ENCODE assay signal across 28 mouse cellular contexts in genomic region chr1:185046513-185046912, GRCm38 (mm10). TPM values are rescaled to one million over a fixed set of nuclear protein-coding genes. Genes with fewer than 3 reads are reported as not detected.
A peak's percentile ranks its signal among the peaks of the same experiment; 100 is the strongest.
DNase-seq lines count a peak whose midpoint lies in the region; ATAC-seq and TF ChIP-seq lines count a peak whose summit lies in the region.
"Had no signal": no experiment of that assay in that cellular context is flagged by ENCODE, and none has a peak within 500 bp of the region (broad histone marks: within the 10 kb centered on the region; RNA-seq: fewer than 3 reads in every experiment).

No protein-coding gene starts in this region.

- no peaks in the 10 kb centered on the region for H3K36me3 ChIP-seq in intestine, embryonic 15.5 days
- no peaks in the 10 kb centered on the region for H3K36me3 ChIP-seq in intestine, postnatal 0 days (ENCODE audit: control insufficient read depth, insufficient read depth)
- H3K36me3 ChIP-seq in intestine, embryonic 16.5 days (ENCODE audit: control insufficient read depth, insufficient read depth, low read length): no peaks in the 10 kb centered on the region
- H3K36me3 ChIP-seq: forebrain, embryonic 10.5 days; G1E; heart, embryonic 15.5 days had no signal

- 71% methylated on average over 8 of the region's 8 CpGs for WGBS in intestine, embryonic 15.5 days
- 49% methylated on average over 8 of the region's 8 CpGs for WGBS in intestine, postnatal 0 days
- 76% methylated on average over 8 of the region's 8 CpGs for WGBS in intestine, embryonic 16.5 days

- peak overlapping the region; percentile 10; the same call in 1 of the 2 replicates for H3K27ac ChIP-seq in gastrocnemius, adult 2 months
- H3K27ac ChIP-seq in intestine, embryonic 15.5 days: no peak overlapping the region
- H3K27ac ChIP-seq in intestine, postnatal 0 days (ENCODE audit: low read depth, low read length): no peak overlapping the region
- H3K27ac ChIP-seq in intestine, embryonic 16.5 days (ENCODE audit: low read length): no peak overlapping the region
- H3K27ac ChIP-seq: forebrain, embryonic 10.5 days; forebrain, embryonic 13.5 days; heart, embryonic 15.5 days; hindbrain, embryonic 14.5 days; hindbrain, postnatal 0 days had no signal

- ATAC-seq in intestine, embryonic 15.5 days: peak; percentile 65; the same call in 1 of the 2 replicates
- ATAC-seq in intestine, postnatal 0 days: no peak
- peak; percentile 69 for ATAC-seq in intestine, embryonic 16.5 days
- ATAC-seq: forebrain, embryonic 13.5 days; forebrain, embryonic 16.5 days; hindbrain, postnatal 0 days; inflammation-experienced regulatory T-cells, adult 6 months; Patski had no signal

- intact Hi-C loops in gastrocnemius, adult 2 months (cut with DNase I): no loop called here
- intact Hi-C loops in gastrocnemius, postnatal 14 days (cut with DNase I; ENCODE audit: low total_unique reads): no loop called here

- H3K4me3 ChIP-seq in gastrocnemius, adult 2 months: no peak overlapping the region
- no peak overlapping the region for H3K4me3 ChIP-seq in intestine, embryonic 15.5 days (replicated peaks)
- no peak overlapping the region for H3K4me3 ChIP-seq in intestine, postnatal 0 days (ENCODE audit: low read depth, low read length)
- no peak overlapping the region for H3K4me3 ChIP-seq in intestine, embryonic 16.5 days (ENCODE audit: low read length)
- H3K4me3 ChIP-seq: forebrain, embryonic 10.5 days; forebrain, embryonic 13.5 days; heart, embryonic 15.5 days had no signal

- no peaks in the 10 kb centered on the region for H3K9me3 ChIP-seq in intestine, embryonic 15.5 days
- H3K9me3 ChIP-seq in intestine, postnatal 0 days (ENCODE audit: control insufficient read depth): no peaks in the 10 kb centered on the region
- no peaks in the 10 kb centered on the region for H3K9me3 ChIP-seq in intestine, embryonic 16.5 days (ENCODE audit: control insufficient read depth, low read length)
- H3K9me3 ChIP-seq: forebrain, embryonic 10.5 days; forebrain, embryonic 13.5 days; heart, embryonic 15.5 days had no signal

- H3K4me2 ChIP-seq in intestine, embryonic 15.5 days (replicated peaks): no peak overlapping the region
- no peak overlapping the region for H3K4me2 ChIP-seq in intestine, postnatal 0 days (replicated peaks; ENCODE audit: low read depth)
- no peak overlapping the region for H3K4me2 ChIP-seq in intestine, embryonic 16.5 days (ENCODE audit: low read depth, low read length)
- H3K4me2 ChIP-seq: forebrain, embryonic 13.5 days; heart, embryonic 11.5 days; heart, embryonic 15.5 days; hindbrain, embryonic 14.5 days had no signal

- H3K4me1 ChIP-seq in intestine, embryonic 15.5 days (replicated peaks): no peaks in the 10 kb centered on the region
- H3K4me1 ChIP-seq in intestine, postnatal 0 days (replicated peaks; ENCODE audit: control insufficient read depth, insufficient read depth, low read length): no peaks in the 10 kb centered on the region
- H3K4me1 ChIP-seq in intestine, embryonic 16.5 days (ENCODE audit: control insufficient read depth, insufficient read depth, low read length): no peaks in the 10 kb centered on the region; the same call in 1 of the 2 replicates
- H3K4me1 ChIP-seq: forebrain, embryonic 10.5 days; forebrain, embryonic 13.5 days had no signal

- no peak for TF ChIP-seq CTCF in gastrocnemius, adult 2 months (IDR thresholded peaks at IDR 0.05)
- TF ChIP-seq CTCF in intestine, postnatal 0 days (IDR thresholded peaks at IDR 0.05; ENCODE audit: low read depth): no peak

- no peaks in the 10 kb centered on the region for H3K27me3 ChIP-seq in intestine, embryonic 15.5 days (replicated peaks)
- no peaks in the 10 kb centered on the region for H3K27me3 ChIP-seq in intestine, postnatal 0 days (replicated peaks; ENCODE audit: control insufficient read depth, insufficient read depth, low read length)
- H3K27me3 ChIP-seq in intestine, embryonic 16.5 days (replicated peaks; ENCODE audit: control insufficient read depth, insufficient read depth, low read length): no peaks in the 10 kb centered on the region
- H3K27me3 ChIP-seq: CH12.LX; forebrain, embryonic 13.5 days; heart, embryonic 15.5 days; Patski had no signal

- no peak overlapping the region for H3K9ac ChIP-seq in intestine, embryonic 15.5 days
- H3K9ac ChIP-seq in intestine, postnatal 0 days (ENCODE audit: low read depth, low read length): no peak overlapping the region
- no peak overlapping the region for H3K9ac ChIP-seq in intestine, embryonic 16.5 days (ENCODE audit: low read depth, low read length)
- H3K9ac ChIP-seq: forebrain, embryonic 13.5 days; heart, embryonic 15.5 days; hindbrain, embryonic 14.5 days had no signal

- peak; percentile 15 for DNase-seq in adrenal gland, adult 2 months
- DNase-seq in adrenal gland, postnatal 10 days: no peak
- DNase-seq in gastrocnemius, adult 2 months: no peak
- no peak for DNase-seq in gastrocnemius, postnatal 14 days
- DNase-seq: B cell, adult 2 months; cerebellum, adult 18-20 months; cerebellum, adult 9-10 months; cerebellum, postnatal 14 days; gastrocnemius, postnatal 25 days; heart, adult 18-20 months; heart, postnatal 10 days; heart, postnatal 36 days; kidney, adult 18-20 months; kidney, adult 9 months had no signal

RNA-seq across cellular contexts. Expression of gene Mark1, which starts 47.1 kb away (rescaled TPM):
- total RNA-seq in adrenal gland, adult 2 months (2021): 1 to 10 TPM; 5.3 to 9.6 TPM
- polyA plus RNA-seq in adrenal gland, adult 2 months (2012; rRNA removed): 4.5 and 4.9 TPM in 2 replicates
- 10 to 100 TPM in 1 of 2 experiments, 1 to 10 TPM in 1; 9.5 to 11.3 TPM for total RNA-seq in adrenal gland, postnatal 10 days (2021)
- total RNA-seq in gastrocnemius, adult 2 months (2021): 1 to 10 TPM; 2.4 to 2.8 TPM
- 1 to 10 TPM; 3.4 to 4.4 TPM for total RNA-seq in gastrocnemius, postnatal 14 days (2021)
- polyA plus RNA-seq in intestine, embryonic 15.5 days (2015; fragmentation: Nextera tagmentation; extraction: Ambion mirVana): 2.7 and 2.8 TPM in 2 replicates
- polyA plus RNA-seq in intestine, postnatal 0 days (2015; fragmentation: Nextera tagmentation; extraction: Ambion mirVana): 1.6 TPM in 2 replicates
- polyA plus RNA-seq in intestine, embryonic 16.5 days (2015; fragmentation: Nextera tagmentation; extraction: Ambion mirVana): 1.9 TPM in 2 replicates
- total RNA-seq: CH12.LX had no signal
- polyA plus RNA-seq: G1E; inflammation-experienced regulatory T-cells, adult 6 months had no signal
